Mouse (Mus musculus) layer of hippocampus, adult 6 months (tissue): ENCODE results near the gene Rab27a. TPM values are rescaled to one million over a fixed set of nuclear protein-coding genes. Genes with fewer than 3 reads are reported as not detected.

Source experiments
- long read RNA-seq, 2 experiments: library from polyadenylated mRNA; unstranded; transcript quantifications; one replicate each; pipeline ENCODE4 v2.0.0; 2019 to 2020
- microRNA-seq: library from miRNA; unstranded; fragments of <30 nt; microRNA quantifications from one replicate; pipeline ENCODE4 v1.2.0, GENCODE M21; 2020
- polyA plus RNA-seq: library from polyadenylated mRNA; unstranded; fragments of <200 nt; fragmentation: Nextera tagmentation; gene quantifications from 2 replicates; pipeline ENCODE4 v1.2.3, GENCODE M21; 2021

Rab27a gene
- polyA plus RNA-seq = 1.4 and 1.6 TPM in 2 replicates
- long read RNA-seq, experiment 1, partial matches to known transcripts = 0 of 1 reads
- long read RNA-seq, experiment 1, other reads (novel, unspliced or antisense) = 1 of 1 reads
- long read RNA-seq, experiment 2, transcript Rab27a-201 (6 exons, 2,979 nt) = major isoform, 12 of 17 reads
- long read RNA-seq, experiment 2, partial matches to known transcripts = 0 of 17 reads
- long read RNA-seq, experiment 2, other reads (novel, unspliced or antisense) = 3 of 17 reads

GRCm38 (mm10) chr9:73044146-73045079 is at the start of gene Rab27a:
TSS of gene Rab27a (plus strand) at chr9:73044854.

GRCm38 (mm10) chr9:73040080-73040479 is 4.6 kb upstream of the Rab27a start, which contains the start of gene Pigb:
TSS of gene Pigb (minus strand) at chr9:73040378.

GRCm38 (mm10) chr9:73101536-73101935 is 56.9 kb downstream of the Rab27a start, which contains the start of gene Khdc3:
TSS of gene Khdc3 (plus strand) at chr9:73101836.

GRCm38 (mm10) chr9:73102181-73102580 is 57.5 kb downstream of the Rab27a start, which contains the start of gene Gm20509:
TSS of gene Gm20509 (plus strand) at chr9:73102470.

GRCm38 (mm10) chr9:73112919-73113906 is 68.6 kb downstream of the Rab27a start, which contains the start of gene Rsl24d1:
TSS of gene Rsl24d1 (plus strand) at chr9:73113426.

Small RNAs within 50 kb of the gene (microRNA-seq; reads per million reads assigned to microRNA genes)
- not detected for gene Gm27353

Other genes starting within 250 kb of the Rab27a start
- 0.65 and 0.78 TPM in 2 replicates for gene Prtg, start 238.0 kb upstream of the Rab27a start, polyA plus RNA-seq
- 4.8 and 5.1 TPM in 2 replicates for gene Pygo1, start 119.2 kb upstream of the Rab27a start, polyA plus RNA-seq
- 1.7 and 1.8 TPM in 2 replicates for gene Dyx1c1, start 86.1 kb upstream of the Rab27a start, polyA plus RNA-seq
- not detected in 2 replicates for gene Gm44503, start 86.0 kb upstream of the Rab27a start, polyA plus RNA-seq
- gene Ccpg1os, start 59.5 kb upstream of the Rab27a start, polyA plus RNA-seq = 24.1 and 31.9 TPM in 2 replicates
- 50.2 and 53.1 TPM in 2 replicates for gene Ccpg1, start 59.4 kb upstream of the Rab27a start, polyA plus RNA-seq
- gene Pigb, start 4.5 kb upstream of the Rab27a start, polyA plus RNA-seq = 9.5 and 9.8 TPM in 2 replicates
- gene Khdc3, start 57.0 kb downstream of the Rab27a start, polyA plus RNA-seq = not detected in 2 replicates
- gene Gm20509, start 57.6 kb downstream of the Rab27a start, polyA plus RNA-seq = not detected in 2 replicates
- 67.3 and 75.6 TPM in 2 replicates for gene Rsl24d1, start 68.6 kb downstream of the Rab27a start, polyA plus RNA-seq